Mouse (Mus musculus): ENCODE data around the gene Ncln. TPM values are rescaled to one million over a fixed set of nuclear protein-coding genes. Genes with fewer than 3 reads are reported as not detected.

Gene Ncln
- polyA plus RNA-seq, 1 experiment from 2014 or later, result 92.6 TPM

- DNase-seq (ENCODE audit: low spot score), result peak; percentile 48
- H3K4me3 ChIP-seq, result peak overlapping the region; percentile 56
- WGBS, result 4% methylated on average over 35 of the region's 35 CpGs
- peak overlapping the region; percentile 82 for H3K27ac ChIP-seq
- peaks cover 56% of the 10 kb centered on the region for H3K27me3 ChIP-seq (ENCODE audit: insufficient read depth, poor library complexity, severe bottlenecking)
- H3K36me3 ChIP-seq, result peaks cover 11% of the 10 kb centered on the region
- H3K4me1 ChIP-seq (replicated peaks), result peaks cover 57% of the 10 kb centered on the region
- H3K9me3 ChIP-seq, result no peaks in the 10 kb centered on the region
Observed at GRCm38 (mm10) chr10:81481605-81482532, 14.3 kb downstream of the Ncln start.

- Histone ChIP-seq H3K9me3 (no peaks in the 10 kb centered on the region), H3K27ac (no peak overlapping the region), H3K27me3 (ENCODE audit: insufficient read depth, poor library complexity, severe bottlenecking) (peaks cover 97% of the 10 kb centered on the region), H3K4me1 (replicated peaks) (peaks cover 47% of the 10 kb centered on the region), H3K36me3 (no peaks in the 10 kb centered on the region), H3K4me3 (no peak overlapping the region)
- DNase-seq (ENCODE audit: low spot score), result no peak
- 89% methylated on average over 10 of the region's 10 CpGs for WGBS
Observed at GRCm38 (mm10) chr10:81474461-81474860, 21.7 kb downstream of the Ncln start.

- peaks cover 48% of the 10 kb centered on the region for H3K4me1 ChIP-seq (replicated peaks)
- WGBS, result 2% methylated on average over 22 of the region's 22 CpGs
- H3K9me3 ChIP-seq, result no peaks in the 10 kb centered on the region
- H3K27ac ChIP-seq, result peak overlapping the region; percentile 85
- peaks cover 97% of the 10 kb centered on the region for H3K27me3 ChIP-seq (ENCODE audit: insufficient read depth, poor library complexity, severe bottlenecking)
- no peaks in the 10 kb centered on the region for H3K36me3 ChIP-seq
- peak; percentile 79 for DNase-seq (ENCODE audit: low spot score)
- peak overlapping the region; percentile 49 for H3K4me3 ChIP-seq
Observed at GRCm38 (mm10) chr10:81473003-81473451, 23.2 kb downstream of the Ncln start.

- peak overlapping the region; percentile 85 for H3K27ac ChIP-seq
- H3K27me3 ChIP-seq (ENCODE audit: insufficient read depth, poor library complexity, severe bottlenecking), result peaks cover 97% of the 10 kb centered on the region
- H3K36me3 ChIP-seq, result no peaks in the 10 kb centered on the region
- no peaks in the 10 kb centered on the region for H3K9me3 ChIP-seq
- no peak for DNase-seq (ENCODE audit: low spot score)
- peaks cover 48% of the 10 kb centered on the region for H3K4me1 ChIP-seq (replicated peaks)
- WGBS, result 3% methylated on average over 18 of the region's 18 CpGs
- peak overlapping the region; percentile 49 for H3K4me3 ChIP-seq
Observed at GRCm38 (mm10) chr10:81472403-81473002, 23.7 kb downstream of the Ncln start.

- no peak for DNase-seq (ENCODE audit: low spot score)
- WGBS, result 56% methylated on average over 18 of the region's 18 CpGs
- peaks cover 42% of the 10 kb centered on the region for H3K4me1 ChIP-seq (replicated peaks)
- no peaks in the 10 kb centered on the region for H3K36me3 ChIP-seq
- H3K4me3 ChIP-seq, result 0 out of 2 replicates have a peak overlapping the region, but pooled peaks have one; percentile 9
- no peaks in the 10 kb centered on the region for H3K9me3 ChIP-seq
- 0 out of 2 replicates have a peak overlapping the region, but pooled peaks have one; percentile 8 for H3K27ac ChIP-seq
- H3K27me3 ChIP-seq (ENCODE audit: insufficient read depth, poor library complexity, severe bottlenecking), result peaks cover 97% of the 10 kb centered on the region
Observed at GRCm38 (mm10) chr10:81470454-81470853, 25.7 kb downstream of the Ncln start.

GRCm38 (mm10) chr10:81469253-81469652 lies 26.9 kb downstream of the Ncln start:
- 86% methylated on average over 5 of the region's 5 CpGs for WGBS
- Histone ChIP-seq H3K4me1 (replicated peaks) (peaks cover 54% of the 10 kb centered on the region), H3K36me3 (no peaks in the 10 kb centered on the region), H3K27me3 (ENCODE audit: insufficient read depth, poor library complexity, severe bottlenecking) (peaks cover 97% of the 10 kb centered on the region), H3K27ac (no peak overlapping the region), H3K4me3 (no peak overlapping the region), H3K9me3 (no peaks in the 10 kb centered on the region)
- no peak for DNase-seq (ENCODE audit: low spot score)

- Histone ChIP-seq H3K27me3 (ENCODE audit: insufficient read depth, poor library complexity, severe bottlenecking) (peaks cover 97% of the 10 kb centered on the region), H3K4me3 (no peak overlapping the region), H3K4me1 (replicated peaks) (peaks cover 49% of the 10 kb centered on the region), H3K36me3 (no peaks in the 10 kb centered on the region), H3K9me3 (no peaks in the 10 kb centered on the region), H3K27ac (no peak overlapping the region)
- 86% methylated on average over 16 of the region's 16 CpGs for WGBS
- DNase-seq (ENCODE audit: low spot score), result no peak
Observed at GRCm38 (mm10) chr10:81467670-81468235, 28.4 kb downstream of the Ncln start.

GRCm38 (mm10) chr10:81466881-81467280 lies 29.3 kb downstream of the Ncln start:
- no peak for DNase-seq (ENCODE audit: low spot score)

GRCm38 (mm10) chr10:81466066-81466465 lies 30.1 kb downstream of the Ncln start:
- H3K27me3 ChIP-seq (ENCODE audit: insufficient read depth, poor library complexity, severe bottlenecking), result peaks cover 98% of the 10 kb centered on the region
- WGBS, result 82% methylated on average over 2 of the region's 2 CpGs
- H3K9me3 ChIP-seq, result no peaks in the 10 kb centered on the region
- H3K27ac ChIP-seq, result no peak overlapping the region
- H3K4me1 ChIP-seq (replicated peaks), result peaks cover 45% of the 10 kb centered on the region
- H3K4me3 ChIP-seq, result no peak overlapping the region
- DNase-seq (ENCODE audit: low spot score), result peak; percentile 2
- H3K36me3 ChIP-seq, result no peaks in the 10 kb centered on the region

More at GRCm38 (mm10) chr10:81466881-81467280, 29.3 kb downstream of the Ncln start:
- WGBS, result 67% methylated on average over 14 of the region's 14 CpGs
- Histone ChIP-seq H3K27ac (no peak overlapping the region), H3K36me3 (no peaks in the 10 kb centered on the region), H3K9me3 (no peaks in the 10 kb centered on the region), H3K4me1 (replicated peaks) (peaks cover 45% of the 10 kb centered on the region), H3K27me3 (ENCODE audit: insufficient read depth, poor library complexity, severe bottlenecking) (peaks cover 97% of the 10 kb centered on the region), H3K4me3 (no peak overlapping the region)

GRCm38 (mm10) chr10:81465265-81465645 lies 30.9 kb downstream of the Ncln start:
- no peak overlapping the region for H3K27ac ChIP-seq
- no peaks in the 10 kb centered on the region for H3K9me3 ChIP-seq
- H3K36me3 ChIP-seq, result no peaks in the 10 kb centered on the region
- DNase-seq (ENCODE audit: low spot score), result peak; percentile 2
- H3K27me3 ChIP-seq (ENCODE audit: insufficient read depth, poor library complexity, severe bottlenecking), result peaks cover 98% of the 10 kb centered on the region
- peaks cover 45% of the 10 kb centered on the region for H3K4me1 ChIP-seq (replicated peaks)
- 4% methylated on average over 5 of the region's 5 CpGs for WGBS
- H3K4me3 ChIP-seq, result peak overlapping the region; percentile 56

- Histone ChIP-seq H3K9me3 (no peaks in the 10 kb centered on the region), H3K4me1 (replicated peaks) (peaks cover 45% of the 10 kb centered on the region), H3K36me3 (no peaks in the 10 kb centered on the region), H3K4me3 (peak overlapping the region; percentile 56), H3K27me3 (ENCODE audit: insufficient read depth, poor library complexity, severe bottlenecking) (peaks cover 98% of the 10 kb centered on the region), H3K27ac (peak overlapping the region; percentile 75)
- peak; percentile 86 for DNase-seq (ENCODE audit: low spot score)
- 3% methylated on average over 33 of the region's 33 CpGs for WGBS
Observed at GRCm38 (mm10) chr10:81464405-81465264, 31.6 kb downstream of the Ncln start.

- Histone ChIP-seq H3K27ac (no peak overlapping the region), H3K4me3 (peak overlapping the region; percentile 56; the same call in 1 of the 2 replicates), H3K9me3 (no peaks in the 10 kb centered on the region), H3K4me1 (replicated peaks) (peaks cover 45% of the 10 kb centered on the region), H3K27me3 (ENCODE audit: insufficient read depth, poor library complexity, severe bottlenecking) (peaks cover 100% of the 10 kb centered on the region), H3K36me3 (no peaks in the 10 kb centered on the region)
- 72% methylated on average over 4 of the region's 4 CpGs for WGBS
- peak; percentile 3 for DNase-seq (ENCODE audit: low spot score)
Observed at GRCm38 (mm10) chr10:81463531-81463930, 32.7 kb downstream of the Ncln start.
